Mouse (Mus musculus) forebrain, embryonic 14.5 days (tissue): ENCODE data around the gene Tmem209. TPM values are rescaled to one million over a fixed set of nuclear protein-coding genes. Genes with fewer than 3 reads are reported as not detected.

ENCODE experiments used
- ATAC-seq: fragments of 200-750 bp; cut with Nextera tagmentation; 2 replicates; pipeline ENCODE4 v1.8.0; 2017; ENCODE audit warnings: mild to moderate bottlenecking, moderate library complexity
- DNase-seq: peaks from one replicate; pipeline ENCODE4 v3.0.0-alpha.2; 2015; ENCODE audit warnings: low spot score
- H3K27ac ChIP-seq: fragments of 300-500 bp; sonication (generic); 2 replicates; pipeline ENCODE4 v1.5.1; 2014; ENCODE audit warnings: low read depth, mild to moderate bottlenecking, control low read depth, low read length, moderate library complexity
- H3K27me3 ChIP-seq: fragments of 300-500 bp; sonication (generic); replicated peaks from 2 replicates; pipeline ENCODE4 v1.6.1; 2014; ENCODE audit warnings: low read length, control low read depth, mixed read lengths; ENCODE audit not compliant: control insufficient read depth, insufficient read depth
- H3K36me3 ChIP-seq: fragments of 300-500 bp; sonication (generic); 2 replicates; pipeline ENCODE4 v1.6.1; 2014; ENCODE audit warnings: low read length, control low read depth; ENCODE audit not compliant: control insufficient read depth, insufficient read depth
- H3K4me1 ChIP-seq: fragments of 300-500 bp; sonication (generic); 2 replicates; pipeline ENCODE4 v1.6.1; 2014; ENCODE audit warnings: antibody characterized with exemption, low read length, control low read depth; ENCODE audit not compliant: control insufficient read depth, insufficient read depth
- H3K4me2 ChIP-seq: fragments of 300-500 bp; sonication (generic); 2 replicates; pipeline ENCODE4 v1.6.1; 2014; ENCODE audit warnings: mild to moderate bottlenecking, control low read depth, low read length
- H3K4me3 ChIP-seq: fragments of 300-500 bp; sonication (generic); 2 replicates; pipeline ENCODE4 v1.5.1; 2014; ENCODE audit warnings: low read depth, low read length, control low read depth
- H3K9ac ChIP-seq: fragments of 300-500 bp; sonication (generic); 2 replicates; pipeline ENCODE4 v1.6.1; 2014; ENCODE audit warnings: mild to moderate bottlenecking, low read length, control low read depth, moderate library complexity
- H3K9me3 ChIP-seq: fragments of 300-500 bp; sonication (generic); replicated peaks from 2 replicates; pipeline ENCODE4 v1.6.1; 2016; ENCODE audit warnings: low read length, control low read depth, mixed read lengths; ENCODE audit not compliant: control insufficient read depth
- WGBS: fragments of 180-500 bp; shearing (Covaris S2); extraction: QIAGEN DNeasy Blood & Tissue Kit; methylation state at CpG from one replicate; pipeline ENCODE4 v1.1.7; 2014; 5-methylcytosine and 5-hydroxymethylcytosine counted together
- polyA plus RNA-seq: library from polyadenylated mRNA; unstranded; fragments of >200 nt; fragmentation: Nextera tagmentation; extraction: Ambion mirVana; gene quantifications from 2 replicates; pipeline ENCODE4 v1.2.1, GENCODE M21; 2014

The Tmem209 gene
- polyA plus RNA-seq, 1 experiment from 2014 or later, result 44.5 TPM

- WGBS, result 87% methylated on average over 3 of the region's 3 CpGs
- no peaks in the 10 kb centered on the region for H3K9me3 ChIP-seq
- no peaks in the 10 kb centered on the region for H3K36me3 ChIP-seq
- DNase-seq (no peak), ATAC-seq (no peak)
- H3K4me1 ChIP-seq, result no peaks in the 10 kb centered on the region
- no peak overlapping the region for H3K4me3 ChIP-seq
- H3K27ac ChIP-seq, result no peak overlapping the region
- no peak overlapping the region for H3K9ac ChIP-seq
- no peak overlapping the region for H3K4me2 ChIP-seq
- H3K27me3 ChIP-seq, result no peaks in the 10 kb centered on the region
Observed at GRCm38 (mm10) chr6:30432461-30433192, 77.0 kb downstream of the Tmem209 start.

Other genes starting within 250 kb of the Tmem209 start
- gene Ube2h, start 205.2 kb downstream of the Tmem209 start, polyA plus RNA-seq, result 57.3 and 71.4 TPM in 2 replicates
- gene Zc3hc1, start 118.8 kb downstream of the Tmem209 start, polyA plus RNA-seq, result 79.2 and 82.8 TPM in 2 replicates
- 35.2 and 41.1 TPM in 2 replicates for gene Klhdc10, start 107.9 kb downstream of the Tmem209 start, polyA plus RNA-seq
- gene Ssmem1, start 66 bp upstream of the Tmem209 start, polyA plus RNA-seq, result 0.16 and 0.20 TPM in 2 replicates
- gene Cpa2, start 31.8 kb upstream of the Tmem209 start, polyA plus RNA-seq, result 4.5 and 5.4 TPM in 2 replicates
- 2.3 and 2.8 TPM in 2 replicates for gene Cpa4, start 58.6 kb upstream of the Tmem209 start, polyA plus RNA-seq
- 0.10 TPM in 2 replicates for gene Cpa5, start 101.2 kb upstream of the Tmem209 start, polyA plus RNA-seq
- 0.58 and 1.5 TPM in 2 replicates for gene Cpa1, start 129.4 kb upstream of the Tmem209 start, polyA plus RNA-seq
- 15.6 and 16.6 TPM in 2 replicates for gene Cep41, start 184.0 kb upstream of the Tmem209 start, polyA plus RNA-seq
- 409 and 464 TPM in 2 replicates for gene Mest, start 213.8 kb upstream of the Tmem209 start, polyA plus RNA-seq